Mouse (Mus musculus) lung, embryonic 16.5 days (tissue): ENCODE measurements around the gene Tmem208. TPM values are rescaled to one million over a fixed set of nuclear protein-coding genes. Genes with fewer than 3 reads are reported as not detected.

Experiments used
- ATAC-seq: fragments of 200-750 bp; cut with Nextera tagmentation; 2 replicates; pipeline ENCODE4 v1.8.0; 2017; ENCODE audit warnings: low read depth, mild to moderate bottlenecking, moderate library complexity
- H3K27ac ChIP-seq: fragments of 300-500 bp; sonication (generic); 2 replicates; pipeline ENCODE4 v1.5.1; 2014; ENCODE audit warnings: mild to moderate bottlenecking, control low read depth, low read length
- H3K27me3 ChIP-seq: fragments of 300-500 bp; sonication (generic); 2 replicates; pipeline ENCODE4 v1.6.1; 2014; ENCODE audit warnings: low read depth, low read length, mixed read lengths; ENCODE audit not compliant: control insufficient read depth, insufficient read depth
- H3K36me3 ChIP-seq: fragments of 300-500 bp; sonication (generic); 2 replicates; pipeline ENCODE4 v1.6.1; 2014; ENCODE audit warnings: low read length; ENCODE audit not compliant: control insufficient read depth, insufficient read depth
- H3K4me1 ChIP-seq: fragments of 300-500 bp; sonication (generic); replicated peaks from 2 replicates; pipeline ENCODE4 v1.6.1; 2014; ENCODE audit warnings: low read length, mixed read lengths; ENCODE audit not compliant: control insufficient read depth, insufficient read depth
- H3K4me2 ChIP-seq: fragments of 300-500 bp; sonication (generic); 2 replicates; pipeline ENCODE4 v1.6.1; 2014; ENCODE audit warnings: low read depth, low read length, control low read depth
- H3K4me3 ChIP-seq: fragments of 300-500 bp; sonication (generic); 2 replicates; pipeline ENCODE4 v1.5.1; 2014; ENCODE audit warnings: mild to moderate bottlenecking, low read length, control low read depth
- H3K9ac ChIP-seq: fragments of 300-500 bp; sonication (generic); 2 replicates; pipeline ENCODE4 v1.6.1; 2014; ENCODE audit warnings: low read length, control low read depth
- H3K9me3 ChIP-seq: fragments of 300-500 bp; sonication (generic); 2 replicates; pipeline ENCODE4 v1.6.1; 2016; ENCODE audit warnings: low read length; ENCODE audit not compliant: control insufficient read depth
- whole genome bisulfite sequencing: fragments of 180-500 bp; shearing (Covaris S2); extraction: QIAGEN DNeasy Blood & Tissue Kit; methylation state at CpG from one replicate; pipeline ENCODE4 v1.1.7; 2014; 5-methylcytosine and 5-hydroxymethylcytosine counted together
- polyA plus RNA-seq: library from polyadenylated mRNA; unstranded; fragments of >200 nt; fragmentation: Nextera tagmentation; extraction: Ambion mirVana; gene quantifications from 2 replicates; pipeline ENCODE4 v1.2.1, GENCODE M21; 2015

Tmem208 gene
- polyA plus RNA-seq, 1 experiment from 2014 or later = 115 TPM

GRCm38 (mm10) chr8:105331931-105332330, 5.8 kb downstream of the Tmem208 start:
- H3K4me3 ChIP-seq = no peak overlapping the region
- 94% methylated on average over 9 of the region's 9 CpGs for WGBS
- no peak overlapping the region for H3K9ac ChIP-seq
- peaks cover 82% of the 10 kb centered on the region for H3K36me3 ChIP-seq
- peaks cover 9% of the 10 kb centered on the region for H3K4me1 ChIP-seq
- no peak overlapping the region for H3K4me2 ChIP-seq
- peak overlapping the region; percentile 28; the same call in 1 of the 2 replicates for H3K27ac ChIP-seq
- H3K9me3 ChIP-seq = no peaks in the 10 kb centered on the region
- ATAC-seq = no peak
- no peaks in the 10 kb centered on the region for H3K27me3 ChIP-seq

GRCm38 (mm10) chr8:105332523-105332922, 6.4 kb downstream of the Tmem208 start:
- Histone ChIP-seq H3K27ac (peak overlapping the region; percentile 28), H3K4me1 (peaks cover 3% of the 10 kb centered on the region), H3K27me3 (no peaks in the 10 kb centered on the region), H3K4me3 (no peak overlapping the region), H3K9me3 (no peaks in the 10 kb centered on the region), H3K9ac (no peak overlapping the region), H3K4me2 (no peak overlapping the region), H3K36me3 (peaks cover 88% of the 10 kb centered on the region)
- 44% methylated on average over 2 of the region's 2 CpGs for WGBS
- ATAC-seq = no peak

GRCm38 (mm10) chr8:105336373-105337130, 10.4 kb downstream of the Tmem208 start:
- WGBS = 70% methylated on average over 32 of the region's 32 CpGs
- no peaks in the 10 kb centered on the region for H3K27me3 ChIP-seq
- no peak for ATAC-seq
- H3K36me3 ChIP-seq = peaks cover 63% of the 10 kb centered on the region
- H3K4me1 ChIP-seq = peaks cover 28% of the 10 kb centered on the region
- H3K9ac ChIP-seq = no peak overlapping the region
- H3K27ac ChIP-seq = no peak overlapping the region
- H3K4me2 ChIP-seq = no peak overlapping the region
- no peak overlapping the region for H3K4me3 ChIP-seq
- no peaks in the 10 kb centered on the region for H3K9me3 ChIP-seq

GRCm38 (mm10) chr8:105338992-105339391, 12.8 kb downstream of the Tmem208 start:
- Histone ChIP-seq H3K4me1 (peaks cover 47% of the 10 kb centered on the region), H3K27me3 (no peaks in the 10 kb centered on the region), H3K36me3 (peaks cover 50% of the 10 kb centered on the region), H3K27ac (peak overlapping the region; percentile 94), H3K9me3 (no peaks in the 10 kb centered on the region), H3K4me3 (no peak overlapping the region), H3K4me2 (no peak overlapping the region), H3K9ac (peak overlapping the region; percentile 5; the same call in 1 of the 2 replicates)
- ATAC-seq = no peak
- WGBS = 24% methylated on average over 4 of the region's 4 CpGs

GRCm38 (mm10) chr8:105339886-105340635, 13.9 kb downstream of the Tmem208 start:
- 32% methylated on average over 6 of the region's 6 CpGs for WGBS
- Histone ChIP-seq H3K9me3 (no peaks in the 10 kb centered on the region), H3K27ac (peak overlapping the region; percentile 94), H3K27me3 (no peaks in the 10 kb centered on the region), H3K4me3 (peak overlapping the region; percentile 5; the same call in 1 of the 2 replicates), H3K4me1 (peaks cover 55% of the 10 kb centered on the region), H3K9ac (peak overlapping the region; percentile 53), H3K4me2 (peak overlapping the region; percentile 37), H3K36me3 (peaks cover 40% of the 10 kb centered on the region)
- peak; percentile 31 for ATAC-seq

- Histone ChIP-seq H3K4me3 (no peak overlapping the region), H3K27ac (peak overlapping the region; percentile 94), H3K9me3 (no peaks in the 10 kb centered on the region), H3K27me3 (no peaks in the 10 kb centered on the region), H3K9ac (no peak overlapping the region), H3K4me1 (peaks cover 63% of the 10 kb centered on the region), H3K4me2 (no peak overlapping the region; the same call in 1 of the 2 replicates), H3K36me3 (peaks cover 28% of the 10 kb centered on the region)
- peak; percentile 87 for ATAC-seq
- WGBS = 19% methylated on average over 8 of the region's 8 CpGs
Observed at GRCm38 (mm10) chr8:105341399-105341798, 15.2 kb downstream of the Tmem208 start.

GRCm38 (mm10) chr8:105342768-105343167, 16.6 kb downstream of the Tmem208 start:
- Histone ChIP-seq H3K4me2 (peak overlapping the region; percentile 92), H3K4me1 (peaks cover 63% of the 10 kb centered on the region), H3K4me3 (peak overlapping the region; percentile 91), H3K9me3 (no peaks in the 10 kb centered on the region), H3K27ac (peak overlapping the region; percentile 98), H3K9ac (peak overlapping the region; percentile 49), H3K27me3 (no peaks in the 10 kb centered on the region), H3K36me3 (peaks cover 14% of the 10 kb centered on the region)
- WGBS = 44% methylated on average over 4 of the region's 4 CpGs
- ATAC-seq = no peak

- 25% methylated on average over 8 of the region's 8 CpGs for WGBS
- 0 out of 2 replicates have a peak, but pooled peaks cover 4% of the 10 kb centered on the region for H3K36me3 ChIP-seq
- peak overlapping the region; percentile 98 for H3K27ac ChIP-seq
- peak overlapping the region; percentile 96 for H3K9ac ChIP-seq
- H3K4me1 ChIP-seq = peaks cover 60% of the 10 kb centered on the region
- H3K4me2 ChIP-seq = peak overlapping the region; percentile 92
- no peak for ATAC-seq
- H3K4me3 ChIP-seq = peak overlapping the region; percentile 91
- no peaks in the 10 kb centered on the region for H3K27me3 ChIP-seq
- no peaks in the 10 kb centered on the region for H3K9me3 ChIP-seq
Observed at GRCm38 (mm10) chr8:105343791-105344574, 17.8 kb downstream of the Tmem208 start.
